Mouse (Mus musculus) kidney, embryonic 15.5 days (tissue): ENCODE results near the gene Topbp1. TPM values are rescaled to one million over a fixed set of nuclear protein-coding genes. Genes with fewer than 3 reads are reported as not detected.
"Not testable (repeated sequence)": the region's sequence is repeated elsewhere in the genome, so short reads cannot be mapped to it uniquely, and the experiment has no call there.

ENCODE experiments used
- ATAC-seq: fragments of 200-750 bp; cut with Nextera tagmentation; replicated peaks from 2 replicates; pipeline ENCODE4 v1.8.0; 2017; ENCODE audit warnings: moderate TSS enrichment; ENCODE audit not compliant: low FRiP score
- H3K27ac ChIP-seq: fragments of 300-500 bp; sonication (generic); 2 replicates; pipeline ENCODE4 v1.5.1; 2015; ENCODE audit warnings: mild to moderate bottlenecking, inconsistent platforms
- H3K27me3 ChIP-seq: fragments of 300-500 bp; sonication (generic); 2 replicates; pipeline ENCODE4 v1.6.1; 2015; ENCODE audit warnings: inconsistent platforms
- H3K36me3 ChIP-seq: fragments of 300-500 bp; sonication (generic); 2 replicates; pipeline ENCODE4 v1.6.1; 2015; ENCODE audit warnings: inconsistent platforms
- H3K4me1 ChIP-seq: fragments of 300-500 bp; sonication (generic); 2 replicates; pipeline ENCODE4 v1.6.1; 2015; ENCODE audit warnings: inconsistent platforms
- H3K4me2 ChIP-seq: fragments of 300-500 bp; sonication (generic); 2 replicates; pipeline ENCODE4 v1.6.1; 2015; ENCODE audit warnings: moderate library complexity, mild to moderate bottlenecking, inconsistent platforms
- H3K4me3 ChIP-seq: fragments of 300-500 bp; sonication (generic); replicated peaks from 2 replicates; pipeline ENCODE4 v1.5.1; 2015; ENCODE audit warnings: mild to moderate bottlenecking, inconsistent platforms
- H3K9ac ChIP-seq: fragments of 300-500 bp; sonication (generic); 2 replicates; pipeline ENCODE4 v1.6.1; 2015; ENCODE audit warnings: mild to moderate bottlenecking, inconsistent platforms
- H3K9me3 ChIP-seq: fragments of 300-500 bp; sonication (generic); replicated peaks from 2 replicates; pipeline ENCODE4 v1.6.1; 2016; ENCODE audit warnings: inconsistent platforms
- WGBS: fragments of 180-500 bp; shearing (Covaris S2); methylation state at CpG from one replicate; pipeline ENCODE4 v1.1.7; 2015; ENCODE audit warnings: mixed read lengths; 5-methylcytosine and 5-hydroxymethylcytosine counted together
- polyA plus RNA-seq: library from polyadenylated mRNA; unstranded; fragments of >200 nt; fragmentation: Nextera tagmentation; extraction: Ambion mirVana; gene quantifications from 2 replicates; pipeline ENCODE4 v1.2.1, GENCODE M21; 2015

Topbp1 gene
- polyA plus RNA-seq, 1 experiment from 2014 or later = 69.2 TPM

DNA sequence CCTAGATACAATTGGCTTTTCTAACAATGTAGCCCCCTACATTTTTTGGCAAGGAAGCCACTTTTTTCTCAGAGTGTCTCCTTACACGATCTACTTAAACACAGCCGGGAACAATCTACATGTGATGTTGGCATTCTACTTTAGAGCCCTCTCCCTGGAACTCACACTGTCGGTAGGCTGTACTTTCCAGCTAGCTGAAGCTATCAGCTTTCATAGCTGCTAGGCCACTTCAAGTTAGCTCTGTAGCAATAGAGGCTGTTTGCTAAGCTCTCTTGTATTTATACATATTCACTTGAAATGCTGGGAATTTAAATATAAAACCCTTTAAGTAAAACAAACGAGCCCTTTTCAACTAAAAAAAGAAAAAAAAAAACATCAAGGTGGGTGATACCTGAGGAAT is 2.8 kb upstream of the Topbp1 start:
- no peak for ATAC-seq
- Histone ChIP-seq H3K36me3 (0 out of 2 replicates have a peak, but pooled peaks cover 3% of the 10 kb centered on the region), H3K9ac (no peak overlapping the region), H3K27me3 (no peaks in the 10 kb centered on the region), H3K4me2 (no peak overlapping the region), H3K27ac (no peak overlapping the region), H3K9me3 (no peaks in the 10 kb centered on the region), H3K4me1 (peaks cover 21% of the 10 kb centered on the region), H3K4me3 (no peak overlapping the region)
- WGBS = 78% methylated on average over 4 of the region's 4 CpGs

DNA sequence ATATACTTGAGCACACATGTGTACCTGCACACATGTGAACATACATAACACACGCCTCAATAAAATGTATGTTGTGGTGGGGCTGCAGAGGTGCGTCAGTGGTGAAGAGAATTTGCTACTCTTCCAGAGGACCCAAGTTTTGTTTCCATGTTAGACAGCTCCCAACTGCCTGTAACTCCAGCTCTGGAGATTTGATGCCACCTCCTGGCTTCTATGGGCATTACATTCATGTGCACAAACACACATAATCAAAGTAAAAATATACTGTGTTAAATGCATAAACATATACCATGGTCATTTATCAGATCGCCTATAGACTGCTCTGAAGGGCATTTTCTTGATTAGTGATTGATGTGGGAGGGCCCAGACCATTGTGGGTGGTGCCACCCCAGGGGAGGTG is 2.3 kb upstream of the Topbp1 start:
- no peak for ATAC-seq
- WGBS = 63% methylated on average over 3 of the region's 3 CpGs
- no peak overlapping the region for H3K27ac ChIP-seq

GRCm38 (mm10) chr9:103305332-103306041 is 472 bp downstream of the Topbp1 start:
- peak overlapping the region; percentile 68 for H3K4me2 ChIP-seq
- peak overlapping the region; percentile 87 for H3K4me3 ChIP-seq
- peaks cover 32% of the 10 kb centered on the region for H3K36me3 ChIP-seq
- H3K4me1 ChIP-seq = peaks cover 24% of the 10 kb centered on the region
- peak overlapping the region; percentile 90 for H3K27ac ChIP-seq
- peak; percentile 86 for ATAC-seq
- under 1% methylated on average over 40 of the region's 40 CpGs for WGBS
- H3K9ac ChIP-seq = peak overlapping the region; percentile 89
- no peaks in the 10 kb centered on the region for H3K27me3 ChIP-seq
- H3K9me3 ChIP-seq = no peaks in the 10 kb centered on the region

More for the DNA sequence above, 2.3 kb upstream of the Topbp1 start:
- H3K4me1 ChIP-seq = peaks cover 21% of the 10 kb centered on the region
- no peaks in the 10 kb centered on the region for H3K9me3 ChIP-seq
- no peak overlapping the region for H3K9ac ChIP-seq
- no peak overlapping the region for H3K4me2 ChIP-seq
- H3K27me3 ChIP-seq = no peaks in the 10 kb centered on the region
- no peak overlapping the region for H3K4me3 ChIP-seq
- peaks cover 6% of the 10 kb centered on the region for H3K36me3 ChIP-seq

GRCm38 (mm10) chr9:103309832-103310231 is 4.8 kb downstream of the Topbp1 start:
- Histone ChIP-seq H3K4me2 (no peak overlapping the region), H3K4me3 (no peak overlapping the region), H3K36me3 (peaks cover 71% of the 10 kb centered on the region), H3K9ac (no peak overlapping the region), H3K9me3 (no peaks in the 10 kb centered on the region), H3K27me3 (no peaks in the 10 kb centered on the region), H3K27ac (no peak overlapping the region), H3K4me1 (peaks cover 17% of the 10 kb centered on the region)
- no peak for ATAC-seq
- WGBS = 89% methylated on average over 6 of the region's 6 CpGs

GRCm38 (mm10) chr9:103324678-103325077 is 19.7 kb downstream of the Topbp1 start:
- Histone ChIP-seq H3K4me2 (no peak overlapping the region), H3K27me3 (no peaks in the 10 kb centered on the region), H3K9me3 (no peaks in the 10 kb centered on the region), H3K4me1 (no peaks in the 10 kb centered on the region), H3K4me3 (no peak overlapping the region), H3K27ac (no peak overlapping the region), H3K9ac (no peak overlapping the region), H3K36me3 (peaks cover 96% of the 10 kb centered on the region)
- ATAC-seq = no peak
- 77% methylated on average over 1 of the region's 2 CpGs for WGBS

DNA sequence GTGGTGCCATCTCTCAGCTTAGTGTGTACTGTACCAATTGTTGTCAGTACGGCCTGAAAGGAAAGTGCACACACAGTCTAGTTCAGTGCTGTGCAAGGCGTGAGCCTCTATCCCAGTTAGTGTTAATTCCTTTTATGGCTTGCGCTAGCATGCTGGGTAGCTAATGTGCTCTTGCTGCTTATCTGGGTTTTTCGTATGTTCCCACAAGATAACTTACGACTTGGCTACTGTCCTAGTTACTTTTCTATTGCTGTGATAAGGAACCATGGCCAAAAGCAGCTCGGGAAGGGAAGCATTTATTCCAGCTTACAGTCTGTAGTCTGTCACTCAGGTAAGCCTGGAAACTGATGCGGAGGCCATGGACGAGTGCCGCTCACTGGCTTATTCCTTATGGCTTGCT is 21.4 kb downstream of the Topbp1 start:
- no peak overlapping the region for H3K9ac ChIP-seq
- no peak for ATAC-seq
- no peak overlapping the region for H3K4me3 ChIP-seq
- H3K36me3 ChIP-seq = peaks cover 94% of the 10 kb centered on the region
- H3K27ac ChIP-seq = no peak overlapping the region
- H3K9me3 ChIP-seq = no peaks in the 10 kb centered on the region
- no peak overlapping the region for H3K4me2 ChIP-seq
- H3K4me1 ChIP-seq = no peaks in the 10 kb centered on the region
- H3K27me3 ChIP-seq = no peaks in the 10 kb centered on the region
- 76% methylated on average over 9 of the region's 9 CpGs for WGBS

- ATAC-seq = no peak
- H3K27me3 ChIP-seq = no peaks in the 10 kb centered on the region
- H3K9me3 ChIP-seq = no peaks in the 10 kb centered on the region
- no peak overlapping the region for H3K27ac ChIP-seq
- H3K4me2 ChIP-seq = no peak overlapping the region
- WGBS = 91% methylated on average over 6 of the region's 6 CpGs
- peaks cover 96% of the 10 kb centered on the region for H3K36me3 ChIP-seq
- H3K4me1 ChIP-seq = no peaks in the 10 kb centered on the region
- no peak overlapping the region for H3K9ac ChIP-seq
- no peak overlapping the region for H3K4me3 ChIP-seq
Measured at GRCm38 (mm10) chr9:103332663-103333062, 27.6 kb downstream of the Topbp1 start.

DNA sequence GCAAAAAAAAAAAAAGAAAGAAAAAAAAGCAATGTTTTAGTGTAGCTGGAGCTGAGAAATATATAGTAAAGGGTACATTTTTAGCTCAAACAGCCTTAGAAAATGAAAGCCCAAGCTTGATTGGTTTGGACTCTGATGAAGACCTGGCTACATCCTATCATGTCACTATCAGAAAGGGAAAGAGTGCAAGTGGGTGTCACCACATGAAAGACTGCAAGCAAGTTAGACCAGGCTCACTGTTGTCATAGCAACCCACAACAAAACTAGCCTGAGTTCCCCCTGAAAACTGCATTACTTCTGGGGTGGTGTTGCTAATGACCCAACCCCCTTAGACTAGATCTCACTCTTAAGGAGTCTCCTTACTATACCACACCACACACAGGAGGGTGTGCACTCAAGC is 31.9 kb downstream of the Topbp1 start:
- peaks cover 94% of the 10 kb centered on the region for H3K36me3 ChIP-seq
- no peaks in the 10 kb centered on the region for H3K4me1 ChIP-seq
- H3K4me2 ChIP-seq = no peak overlapping the region
- H3K4me3 ChIP-seq = no peak overlapping the region
- H3K9me3 ChIP-seq = no peaks in the 10 kb centered on the region
- no peaks in the 10 kb centered on the region for H3K27me3 ChIP-seq
- ATAC-seq = no peak
- no peak overlapping the region for H3K27ac ChIP-seq
- no peak overlapping the region for H3K9ac ChIP-seq

GRCm38 (mm10) chr9:103347045-103347444 is 42.0 kb downstream of the Topbp1 start:
- Histone ChIP-seq H3K9me3 (no peaks in the 10 kb centered on the region), H3K27me3 (no peaks in the 10 kb centered on the region), H3K9ac (no peak overlapping the region), H3K4me3 (no peak overlapping the region), H3K4me1 (no peaks in the 10 kb centered on the region), H3K36me3 (peaks cover 93% of the 10 kb centered on the region), H3K27ac (no peak overlapping the region), H3K4me2 (no peak overlapping the region)
- ATAC-seq = no peak
- 86% methylated on average over 4 of the region's 4 CpGs for WGBS

DNA sequence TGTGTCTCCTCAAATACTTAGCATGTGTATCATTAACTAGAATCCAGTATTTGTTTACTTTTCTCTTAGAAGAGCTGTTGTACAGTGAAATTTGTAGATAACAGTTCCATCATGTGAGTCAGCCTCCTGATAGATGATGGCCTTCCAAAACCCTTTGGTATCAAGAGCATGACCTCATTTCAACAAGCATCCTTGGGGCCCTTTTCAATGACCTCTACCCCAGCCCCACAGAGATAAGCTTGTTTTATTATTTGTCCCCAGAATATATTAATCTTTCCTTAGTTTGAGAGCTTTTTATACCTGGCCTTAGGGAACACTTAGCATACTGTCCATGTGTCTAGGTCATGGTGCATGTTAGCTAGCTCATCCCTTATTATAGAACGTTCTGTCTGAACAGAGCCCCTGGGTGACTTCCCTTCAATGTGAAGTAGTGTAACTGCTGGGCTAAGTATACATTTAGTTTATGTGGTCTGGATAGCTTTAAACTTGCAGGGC is 43.0 kb downstream of the Topbp1 start:
- H3K4me3 ChIP-seq = no peak overlapping the region
- H3K9me3 ChIP-seq = no peaks in the 10 kb centered on the region
- no peak overlapping the region for H3K9ac ChIP-seq
- no peak overlapping the region for H3K27ac ChIP-seq
- H3K4me2 ChIP-seq = no peak overlapping the region
- no peaks in the 10 kb centered on the region for H3K4me1 ChIP-seq
- peaks cover 92% of the 10 kb centered on the region for H3K36me3 ChIP-seq
- no peaks in the 10 kb centered on the region for H3K27me3 ChIP-seq
- ATAC-seq = no peak
- WGBS = 78% methylated on average over 1 of the region's 1 CpGs

DNA sequence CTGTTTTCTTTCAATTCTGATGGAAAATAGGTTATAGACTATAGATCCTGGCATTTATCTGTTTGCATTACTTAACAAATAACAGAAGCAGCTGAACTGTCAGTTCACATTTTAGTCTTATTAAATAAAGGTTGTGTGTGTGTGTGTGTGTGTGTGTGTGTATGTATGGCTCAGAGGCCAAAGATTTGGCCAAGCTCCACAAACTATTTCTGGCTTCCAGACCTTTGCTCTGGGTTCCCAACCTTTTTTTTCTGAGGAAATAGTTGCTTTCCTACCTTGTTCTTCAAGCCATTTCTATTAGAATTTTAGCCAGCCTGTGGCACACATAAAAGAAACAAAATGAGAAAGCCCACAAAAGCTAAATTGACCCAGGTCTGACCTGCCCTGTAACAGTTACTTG is 43.8 kb downstream of the Topbp1 start:
- no peak overlapping the region for H3K9ac ChIP-seq
- H3K4me1 ChIP-seq = no peaks in the 10 kb centered on the region
- no peaks in the 10 kb centered on the region for H3K27me3 ChIP-seq
- H3K4me3 ChIP-seq = no peak overlapping the region
- no peak overlapping the region for H3K27ac ChIP-seq
- ATAC-seq = no peak
- H3K4me2 ChIP-seq = no peak overlapping the region
- peaks cover 88% of the 10 kb centered on the region for H3K36me3 ChIP-seq
- no peaks in the 10 kb centered on the region for H3K9me3 ChIP-seq

- ATAC-seq = not testable (repeated sequence)
- WGBS = 81% methylated on average over 7 of the region's 7 CpGs
- H3K36me3 ChIP-seq = peaks cover 79% of the 10 kb centered on the region
Measured at GRCm38 (mm10) chr9:103353500-103354260, 48.7 kb downstream of the Topbp1 start.

More at GRCm38 (mm10) chr9:103353500-103354260, 48.7 kb downstream of the Topbp1 start:
- H3K9ac ChIP-seq, H3K27me3 ChIP-seq, H3K9me3 ChIP-seq, H3K4me2 ChIP-seq, H3K4me1 ChIP-seq, H3K4me3 ChIP-seq, H3K27ac ChIP-seq: not testable (repeated sequence)
